Mouse (Mus musculus) MEL (cell line): ENCODE measurements around the gene Rilpl1. TPM values are rescaled to one million over a fixed set of nuclear protein-coding genes. Genes with fewer than 3 reads are reported as not detected.
A peak's percentile ranks its signal among the peaks of the same experiment; 100 is the strongest.

Source experiments
- DNase-seq: peaks from one replicate; pipeline ENCODE4 v3.0.0; 2011; ENCODE audit warnings: low read depth, low spot score
- H3K27ac ChIP-seq: 2 replicates; pipeline ENCODE4 v1.5.1; 2012; ENCODE audit warnings: low read depth, mild to moderate bottlenecking, control low read depth, low read length, moderate library complexity; ENCODE audit not compliant: control insufficient read depth
- H3K27me3 ChIP-seq, 2 experiments: fragments of 150-350 bp in 1 of 2; sonication (generic) in 1 of 2; 2 replicates each; pipeline ENCODE4 v1.6.1; 2012; ENCODE audit warnings: low read length in 2 of 2, mild to moderate bottlenecking in 2 of 2, improper control_type of control experiment in 1 of 2, moderate library complexity in 1 of 2; ENCODE audit not compliant: insufficient read depth in 2 of 2, control insufficient read depth in 1 of 2
- H3K36me3 ChIP-seq, 2 experiments: 2 replicates each; pipeline ENCODE4 v1.6.1; 2012 to 2014; ENCODE audit warnings: low read length in 2 of 2, improper control_type of control experiment in 1 of 2, inconsistent platforms in 1 of 2, mild to moderate bottlenecking in 1 of 2; ENCODE audit not compliant: insufficient read depth in 2 of 2, control insufficient read depth in 1 of 2
- H3K4me1 ChIP-seq, 2 experiments: fragments of 150-350 bp in 1 of 2; sonication (generic) in 1 of 2; 2 replicates each; pipeline ENCODE4 v1.6.1; 2012; ENCODE audit warnings: low read length in 2 of 2, improper control_type of control experiment in 1 of 2, mild to moderate bottlenecking in 1 of 2; ENCODE audit not compliant: insufficient read depth in 2 of 2, control insufficient read depth in 1 of 2
- H3K4me3 ChIP-seq, 2 experiments: fragments of 150-350 bp in 1 of 2; sonication (generic) in 1 of 2; 2 replicates each; pipeline ENCODE4 v1.5.1; 2012; ENCODE audit warnings: low read depth in 2 of 2, low read length in 2 of 2, mild to moderate bottlenecking in 2 of 2, moderate library complexity in 2 of 2, control low read depth in 1 of 2, improper control_type of control experiment in 1 of 2; ENCODE audit not compliant: control insufficient read depth in 1 of 2, insufficient read depth in 1 of 2
- H3K79me2 ChIP-seq: 2 replicates; pipeline ENCODE4 v1.6.1; 2012; ENCODE audit warnings: mild to moderate bottlenecking, low read length, moderate library complexity; ENCODE audit not compliant: control insufficient read depth, poor library complexity, insufficient read depth
- H3K9ac ChIP-seq: 2 replicates; pipeline ENCODE4 v1.6.1; 2012; ENCODE audit warnings: low read depth, mild to moderate bottlenecking, control low read depth, low read length, moderate library complexity; ENCODE audit not compliant: control insufficient read depth, poor library complexity, severe bottlenecking
- H3K9me3 ChIP-seq: fragments of 150-350 bp; sonication (generic); replicated peaks from 2 replicates; pipeline ENCODE4 v1.6.1; 2012; ENCODE audit warnings: mild to moderate bottlenecking, low read length, improper control_type of control experiment, moderate library complexity; ENCODE audit not compliant: insufficient read depth
- BHLHE40 ChIP-seq: IDR thresholded peaks from 2 replicates; pipeline ENCODE4 v1.6.1; 2012; ENCODE audit warnings: low read depth, mild to moderate bottlenecking, inconsistent platforms, low read length, improper control_type of control experiment, borderline replicate concordance
- CHD1 ChIP-seq: IDR thresholded peaks from 2 replicates; pipeline ENCODE4 v1.6.1; 2012; ENCODE audit warnings: low read depth, mild to moderate bottlenecking, inconsistent platforms, low read length, improper control_type of control experiment
- CHD2 ChIP-seq: IDR thresholded peaks from 2 replicates; pipeline ENCODE4 v1.6.1; 2011; ENCODE audit warnings: low read length, improper control_type of control experiment
- CTCF ChIP-seq, 3 experiments: IDR thresholded peaks in 2 of 3; conservative IDR thresholded peaks in 1 of 3; 2 replicates each; pipeline ENCODE4 v1.5.1; 2011 to 2012; ENCODE audit warnings: low read length in 3 of 3, low read depth in 2 of 3, mild to moderate bottlenecking in 2 of 3, improper control_type of control experiment in 1 of 3, inconsistent platforms in 1 of 3, mixed read lengths in 1 of 3, moderate library complexity in 1 of 3; ENCODE audit not compliant: control insufficient read depth in 1 of 3, insufficient read depth in 1 of 3, poor library complexity in 1 of 3, severe bottlenecking in 1 of 3
- E2F4 ChIP-seq: IDR thresholded peaks from 2 replicates; pipeline ENCODE4 v1.6.1; 2011; ENCODE audit warnings: low read depth, low read length, improper control_type of control experiment, borderline replicate concordance
- ELF1 ChIP-seq: IDR thresholded peaks from 2 replicates; pipeline ENCODE4 v1.6.1; 2014; ENCODE audit warnings: low read depth, mild to moderate bottlenecking, inconsistent platforms, low read length, improper control_type of control experiment, moderate library complexity
- EP300 ChIP-seq, 2 experiments: IDR thresholded peaks; 2 replicates each; pipeline ENCODE4 v1.6.1; 2011; ENCODE audit warnings: improper control_type of control experiment in 2 of 2, low read length in 2 of 2, low read depth in 1 of 2, mild to moderate bottlenecking in 1 of 2
- ETS1 ChIP-seq: IDR thresholded peaks from 2 replicates; pipeline ENCODE4 v1.6.1; 2012; ENCODE audit warnings: low read depth, mild to moderate bottlenecking, inconsistent platforms, low read length, improper control_type of control experiment, moderate library complexity
- GABPA ChIP-seq: IDR thresholded peaks from 2 replicates; pipeline ENCODE4 v1.6.1; 2012; ENCODE audit warnings: low read depth, mild to moderate bottlenecking, inconsistent platforms, low read length, improper control_type of control experiment, moderate library complexity
- GATA1 ChIP-seq: IDR thresholded peaks from 2 replicates; pipeline ENCODE4 v1.6.1; 2011; ENCODE audit warnings: low read depth, low read length, improper control_type of control experiment
- HCFC1 ChIP-seq: IDR thresholded peaks from 2 replicates; pipeline ENCODE4 v1.6.1; 2012; ENCODE audit warnings: low read depth, mild to moderate bottlenecking, inconsistent platforms, low read length, improper control_type of control experiment, moderate library complexity
- KAT2A ChIP-seq: conservative IDR thresholded peaks from 2 replicates; pipeline ENCODE4 v1.6.1; 2012; ENCODE audit warnings: low read depth, low read length, improper control_type of control experiment, inconsistent platforms
- MAFK ChIP-seq: IDR thresholded peaks from 2 replicates; pipeline ENCODE4 v1.6.1; 2011; ENCODE audit warnings: low read depth, mild to moderate bottlenecking, low read length, improper control_type of control experiment, borderline replicate concordance
- MAX ChIP-seq: IDR thresholded peaks from 2 replicates; pipeline ENCODE4 v1.6.1; 2011; ENCODE audit warnings: low read length, improper control_type of control experiment
- MAZ ChIP-seq: IDR thresholded peaks from 2 replicates; pipeline ENCODE4 v1.6.1; 2012; ENCODE audit warnings: low read depth, mild to moderate bottlenecking, inconsistent platforms, low read length, improper control_type of control experiment
- MEF2A ChIP-seq: IDR thresholded peaks from 2 replicates; pipeline ENCODE4 v1.6.1; 2014; ENCODE audit warnings: low read depth, mild to moderate bottlenecking, inconsistent platforms, low read length, improper control_type of control experiment; ENCODE audit not compliant: poor library complexity, insufficient replicate concordance, severe bottlenecking; ENCODE audit errors: extremely low read depth
- MXI1 ChIP-seq: IDR thresholded peaks from 2 replicates; pipeline ENCODE4 v1.6.1; 2011; ENCODE audit warnings: mild to moderate bottlenecking, low read depth, low read length, improper control_type of control experiment
- MYB ChIP-seq: IDR thresholded peaks from 2 replicates; pipeline ENCODE4 v1.6.1; 2011; ENCODE audit warnings: mild to moderate bottlenecking, low read depth, low read length, improper control_type of control experiment
- MYC ChIP-seq: IDR thresholded peaks from 2 replicates; pipeline ENCODE4 v1.6.1; 2011; ENCODE audit warnings: low read depth, mild to moderate bottlenecking, low read length, improper control_type of control experiment, moderate library complexity
- NELFE ChIP-seq: IDR thresholded peaks from 2 replicates; pipeline ENCODE4 v1.6.1; 2011; ENCODE audit warnings: low read depth, low read length, improper control_type of control experiment
- NRF1 ChIP-seq: IDR thresholded peaks from 2 replicates; pipeline ENCODE4 v1.6.1; 2014; ENCODE audit warnings: low read depth, mild to moderate bottlenecking, inconsistent platforms, low read length, improper control_type of control experiment, moderate library complexity; ENCODE audit not compliant: poor library complexity, insufficient read depth, severe bottlenecking
- POLR2A ChIP-seq, 2 experiments: IDR thresholded peaks; 2 replicates each; pipeline ENCODE4 v1.6.1; 2011 to 2012; ENCODE audit warnings: low read length in 2 of 2, mild to moderate bottlenecking in 2 of 2, control low read depth in 1 of 2, improper control_type of control experiment in 1 of 2, low read depth in 1 of 2, moderate library complexity in 1 of 2; ENCODE audit not compliant: control insufficient read depth in 1 of 2, insufficient read depth in 1 of 2, poor library complexity in 1 of 2
- POLR2AphosphoS2 ChIP-seq: IDR thresholded peaks from 2 replicates; pipeline ENCODE4 v1.6.1; 2011; ENCODE audit warnings: low read length, improper control_type of control experiment
- POLR2AphosphoS5 ChIP-seq: IDR thresholded peaks from 2 replicates; pipeline ENCODE4 v1.6.1; 2012; ENCODE audit warnings: low read depth, borderline replicate concordance, mild to moderate bottlenecking, inconsistent platforms, low read length, moderate library complexity, mixed read lengths
- RAD21 ChIP-seq: IDR thresholded peaks from 2 replicates; pipeline ENCODE4 v1.6.1; 2011; ENCODE audit warnings: mild to moderate bottlenecking, low read depth, low read length, improper control_type of control experiment
- RCOR1 ChIP-seq: IDR thresholded peaks from 2 replicates; pipeline ENCODE4 v1.6.1; 2012; ENCODE audit warnings: low read depth, mild to moderate bottlenecking, inconsistent platforms, low read length, improper control_type of control experiment
- SIN3A ChIP-seq: IDR thresholded peaks from 2 replicates; pipeline ENCODE4 v1.6.1; 2012; ENCODE audit warnings: low read length, improper control_type of control experiment, inconsistent platforms
- SMC3 ChIP-seq: IDR thresholded peaks from 2 replicates; pipeline ENCODE4 v1.6.1; 2011; ENCODE audit warnings: low read depth, low read length, improper control_type of control experiment
- TAL1 ChIP-seq: IDR thresholded peaks from 2 replicates; pipeline ENCODE4 v1.6.1; 2012; ENCODE audit warnings: mild to moderate bottlenecking, inconsistent platforms, low read length, moderate library complexity, mixed read lengths
- TBP ChIP-seq: IDR thresholded peaks from 2 replicates; pipeline ENCODE4 v1.8.0; 2011; ENCODE audit warnings: low read depth, low read length, improper control_type of control experiment
- TCF12 ChIP-seq: IDR thresholded peaks from 2 replicates; pipeline ENCODE4 v1.6.1; 2014; ENCODE audit warnings: low read depth, mild to moderate bottlenecking, inconsistent platforms, low read length, improper control_type of control experiment, moderate library complexity
- USF1 ChIP-seq: IDR thresholded peaks from 2 replicates; pipeline ENCODE4 v1.6.1; 2014; ENCODE audit warnings: low read depth, mild to moderate bottlenecking, inconsistent platforms, low read length, improper control_type of control experiment, moderate library complexity
- USF2 ChIP-seq, 2 experiments: IDR thresholded peaks; 2 replicates each; pipeline ENCODE4 v1.6.1; 2011 to 2012; ENCODE audit warnings: improper control_type of control experiment in 2 of 2, low read length in 2 of 2, borderline replicate concordance in 1 of 2, inconsistent platforms in 1 of 2, low read depth in 1 of 2, mild to moderate bottlenecking in 1 of 2; ENCODE audit not compliant: insufficient read depth in 1 of 2
- ZKSCAN1 ChIP-seq: IDR thresholded peaks from 2 replicates; pipeline ENCODE4 v1.6.1; 2012; ENCODE audit warnings: low read depth, mild to moderate bottlenecking, inconsistent platforms, low read length, improper control_type of control experiment, moderate library complexity
- ZMIZ1 ChIP-seq: IDR thresholded peaks from 2 replicates; pipeline ENCODE4 v1.6.1; 2012; ENCODE audit warnings: low read depth, mild to moderate bottlenecking, inconsistent platforms, low read length, improper control_type of control experiment, moderate library complexity
- ZNF384 ChIP-seq: IDR thresholded peaks from 2 replicates; pipeline ENCODE4 v1.6.1; 2012; ENCODE audit warnings: low read depth, mild to moderate bottlenecking, inconsistent platforms, low read length, improper control_type of control experiment
- polyA plus RNA-seq, 2 experiments: library from polyadenylated mRNA; stranded (reverse) in 1 of 2; unstranded in 1 of 2; fragments of >175 nt in 1 of 2; fragments of >200 nt in 1 of 2; gene quantifications; 2 replicates each; pipeline versions ENCODE4 v1.2.1 to v1.2.4; 2012; ENCODE audit warnings: low replicate concordance in 2 of 2, low read depth in 1 of 2; ENCODE audit not compliant: insufficient read length in 2 of 2, insufficient read depth in 1 of 2, missing spikeins in 1 of 2
- total RNA-seq: library from RNA; depleted of rRNA; stranded (reverse); fragments of 300-350 nt; gene quantifications from 2 replicates; pipeline ENCODE4 v1.2.3, GENCODE M21; 2012

Rilpl1 gene
- total and polyA plus RNA-seq, 3 experiments, result 5.7 to 8.6 TPM; not detected in 1

DNA sequence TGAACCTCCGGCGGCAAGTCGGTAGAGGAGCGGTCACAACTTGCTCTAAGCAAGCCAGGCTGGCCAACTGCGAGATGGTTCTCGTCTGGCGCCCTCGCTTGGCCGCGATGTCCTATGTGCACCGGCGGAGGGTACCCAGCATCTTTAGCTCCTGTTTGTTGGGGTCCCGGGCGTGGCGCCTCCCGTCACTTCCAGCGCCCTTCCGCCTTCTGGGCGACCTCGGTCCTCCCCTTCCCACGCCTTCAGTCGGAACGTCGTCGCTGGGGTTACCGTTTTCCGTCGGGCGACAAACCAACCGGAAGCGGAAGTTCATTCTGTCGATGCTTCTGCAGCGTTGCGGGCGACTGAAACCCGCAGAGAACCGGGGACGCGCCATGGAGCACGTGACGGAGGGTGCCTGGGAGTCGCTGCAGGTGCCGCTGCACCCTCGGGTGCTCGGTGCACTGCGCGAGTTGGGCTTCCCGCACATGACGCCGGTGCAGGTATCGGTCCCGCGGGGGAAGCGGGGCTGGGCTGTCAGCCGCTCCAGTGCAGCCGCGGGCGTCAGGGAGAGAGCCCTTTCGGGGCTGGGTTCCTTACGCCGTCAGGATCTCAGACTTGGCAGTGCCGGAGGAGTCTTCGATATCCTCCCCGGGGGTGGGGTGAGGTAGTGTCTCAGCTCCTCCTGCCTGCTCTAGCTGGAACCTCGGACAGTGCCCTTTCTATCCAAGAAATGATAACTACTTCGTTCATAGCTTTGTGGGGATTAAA lies 21.5 kb upstream of the Rilpl1 start, which contains the start of gene Ddx55:
Gene Ddx55, plus strand, starts transcription at position 307 of the 750 bp plus-strand sequence.
- H3K79me2 ChIP-seq, result peaks cover 22% of the 10 kb centered on the region
- H3K27me3 ChIP-seq, result no peaks in the 10 kb centered on the region
- H3K4me3 ChIP-seq, result peak within 1 kb of the TSS; percentile 63 to 97
- peak; percentile 98 for DNase-seq
- H3K27ac ChIP-seq, result peak within 1 kb of the TSS; percentile 75
- H3K36me3 ChIP-seq, result peaks cover 0 to 18% of the 10 kb centered on the region in 2 experiments; a peak in 3 of 4 replicates
- no peaks in the 10 kb centered on the region for H3K9me3 ChIP-seq
- peak within 1 kb of the TSS; percentile 95 for H3K9ac ChIP-seq
- peaks cover 0 to 10% of the 10 kb centered on the region in 2 experiments; a peak in 1 of 4 replicates for H3K4me1 ChIP-seq
- TF ChIP-seq ZNF384 (no peak), MYC (peak; percentile 92; the same call in 1 of the 2 replicates), ZKSCAN1 (no peak), ETS1 (peak; percentile 41; the same call in 1 of the 2 replicates), KAT2A (peak; percentile 76), BHLHE40 (peak; percentile 87), E2F4 (no peak), POLR2AphosphoS5 (no peak), ELF1 (peak; percentile 97), CHD1 (no peak), SIN3A (peak; percentile 99), NRF1 (no peak), EP300 (IDR thresholded peaks at IDR 0.05; ENCODE audit: low read depth in 1 of 2, low read length in 2 of 2) (no peak; a peak in 1 of 4 replicates), GABPA (no peak), CHD2 (no peak), MEF2A (no peak), CTCF (IDR thresholded peaks at IDR 0.05 in 2 of 3, conservative IDR thresholded peaks at IDR 0.05 in 1 of 3; ENCODE audit: control insufficient read depth in 1 of 3, insufficient read depth in 1 of 3, low read depth in 2 of 3, low read length in 3 of 3, poor library complexity in 1 of 3, severe bottlenecking in 1 of 3) (peak in 2 of 3 experiments; percentile 32 to 41; a peak in 3 of 6 replicates), POLR2A (IDR thresholded peaks at IDR 0.05; ENCODE audit: control insufficient read depth in 1 of 2, insufficient read depth in 1 of 2, low read depth in 1 of 2, low read length in 2 of 2, poor library complexity in 1 of 2) (peak; percentile 93 to 95), TAL1 (no peak), USF1 (peak; percentile 92), GATA1 (no peak), MYB (no peak), MAZ (no peak), ZMIZ1 (peak; percentile 76; the same call in 1 of the 2 replicates), MXI1 (peak; percentile 97), MAFK (no peak), POLR2AphosphoS2 (no peak; the same call in 1 of the 2 replicates), TCF12 (peak; percentile 85), NELFE (peak; percentile 94), HCFC1 (peak; percentile 94), TBP (peak; percentile 92), SMC3 (no peak), USF2 (IDR thresholded peaks at IDR 0.05; ENCODE audit: borderline replicate concordance in 1 of 2, insufficient read depth in 1 of 2, low read depth in 1 of 2, low read length in 2 of 2) (0 out of 4 replicates have a peak, but pooled peaks of 1 of the 2 experiments have one; percentile 35), RAD21 (no peak), RCOR1 (no peak), MAX (peak; percentile 95)
